Mouse (Mus musculus): ENCODE measurements at regions not wholly inside any gene's neighbourhood (a gene's known extent, or its start where the extent isn't known, plus 50 kb on each side); places are given as distances from the start of the nearest gene placed in this dataset.

GRCm38 (mm10) chr6:68631787-68632186, 1096.2 kb upstream of the Tacstd2 start:
- no peak for DNase-seq

- no peak for DNase-seq
These were observed 1070.4 kb upstream of the Tacstd2 start for GRCm38 (mm10) chr6:68606033-68606432.

Data from cerebellum, postnatal 36 days (tissue).